Mouse (Mus musculus) MEL (cell line): ENCODE results near the gene Psd4. TPM values are rescaled to one million over a fixed set of nuclear protein-coding genes. Genes with fewer than 3 reads are reported as not detected.

ENCODE experiments used
- DNase-seq: peaks from one replicate; pipeline ENCODE4 v3.0.0; 2011; ENCODE audit warnings: low read depth, low spot score
- H3K27ac ChIP-seq: 2 replicates; pipeline ENCODE4 v1.5.1; 2012; ENCODE audit warnings: low read depth, mild to moderate bottlenecking, control low read depth, low read length, moderate library complexity; ENCODE audit not compliant: control insufficient read depth
- H3K27me3 ChIP-seq, 2 experiments: fragments of 150-350 bp in 1 of 2; sonication (generic) in 1 of 2; 2 replicates each; pipeline ENCODE4 v1.6.1; 2012; ENCODE audit warnings: low read length in 2 of 2, mild to moderate bottlenecking in 2 of 2, improper control_type of control experiment in 1 of 2, moderate library complexity in 1 of 2; ENCODE audit not compliant: insufficient read depth in 2 of 2, control insufficient read depth in 1 of 2
- H3K36me3 ChIP-seq, 2 experiments: 2 replicates each; pipeline ENCODE4 v1.6.1; 2012 to 2014; ENCODE audit warnings: low read length in 2 of 2, improper control_type of control experiment in 1 of 2, inconsistent platforms in 1 of 2, mild to moderate bottlenecking in 1 of 2; ENCODE audit not compliant: insufficient read depth in 2 of 2, control insufficient read depth in 1 of 2
- H3K4me1 ChIP-seq, 2 experiments: fragments of 150-350 bp in 1 of 2; sonication (generic) in 1 of 2; 2 replicates each; pipeline ENCODE4 v1.6.1; 2012; ENCODE audit warnings: low read length in 2 of 2, improper control_type of control experiment in 1 of 2, mild to moderate bottlenecking in 1 of 2; ENCODE audit not compliant: insufficient read depth in 2 of 2, control insufficient read depth in 1 of 2
- H3K4me3 ChIP-seq, 2 experiments: fragments of 150-350 bp in 1 of 2; sonication (generic) in 1 of 2; 2 replicates each; pipeline ENCODE4 v1.5.1; 2012; ENCODE audit warnings: low read depth in 2 of 2, low read length in 2 of 2, mild to moderate bottlenecking in 2 of 2, moderate library complexity in 2 of 2, control low read depth in 1 of 2, improper control_type of control experiment in 1 of 2; ENCODE audit not compliant: control insufficient read depth in 1 of 2, insufficient read depth in 1 of 2
- H3K79me2 ChIP-seq: 2 replicates; pipeline ENCODE4 v1.6.1; 2012; ENCODE audit warnings: mild to moderate bottlenecking, low read length, moderate library complexity; ENCODE audit not compliant: control insufficient read depth, poor library complexity, insufficient read depth
- H3K9ac ChIP-seq: 2 replicates; pipeline ENCODE4 v1.6.1; 2012; ENCODE audit warnings: low read depth, mild to moderate bottlenecking, control low read depth, low read length, moderate library complexity; ENCODE audit not compliant: control insufficient read depth, poor library complexity, severe bottlenecking
- H3K9me3 ChIP-seq: fragments of 150-350 bp; sonication (generic); replicated peaks from 2 replicates; pipeline ENCODE4 v1.6.1; 2012; ENCODE audit warnings: mild to moderate bottlenecking, low read length, improper control_type of control experiment, moderate library complexity; ENCODE audit not compliant: insufficient read depth
- CHD1 ChIP-seq: IDR thresholded peaks from 2 replicates; pipeline ENCODE4 v1.6.1; 2012; ENCODE audit warnings: low read depth, mild to moderate bottlenecking, inconsistent platforms, low read length, improper control_type of control experiment
- CHD2 ChIP-seq: IDR thresholded peaks from 2 replicates; pipeline ENCODE4 v1.6.1; 2011; ENCODE audit warnings: low read length, improper control_type of control experiment
- E2F4 ChIP-seq: IDR thresholded peaks from 2 replicates; pipeline ENCODE4 v1.6.1; 2011; ENCODE audit warnings: low read depth, low read length, improper control_type of control experiment, borderline replicate concordance
- EP300 ChIP-seq, 2 experiments: IDR thresholded peaks; 2 replicates each; pipeline ENCODE4 v1.6.1; 2011; ENCODE audit warnings: improper control_type of control experiment in 2 of 2, low read length in 2 of 2, low read depth in 1 of 2, mild to moderate bottlenecking in 1 of 2
- KAT2A ChIP-seq: conservative IDR thresholded peaks from 2 replicates; pipeline ENCODE4 v1.6.1; 2012; ENCODE audit warnings: low read depth, low read length, improper control_type of control experiment, inconsistent platforms
- MAX ChIP-seq: IDR thresholded peaks from 2 replicates; pipeline ENCODE4 v1.6.1; 2011; ENCODE audit warnings: low read length, improper control_type of control experiment
- MAZ ChIP-seq: IDR thresholded peaks from 2 replicates; pipeline ENCODE4 v1.6.1; 2012; ENCODE audit warnings: low read depth, mild to moderate bottlenecking, inconsistent platforms, low read length, improper control_type of control experiment
- MXI1 ChIP-seq: IDR thresholded peaks from 2 replicates; pipeline ENCODE4 v1.6.1; 2011; ENCODE audit warnings: mild to moderate bottlenecking, low read depth, low read length, improper control_type of control experiment
- MYB ChIP-seq: IDR thresholded peaks from 2 replicates; pipeline ENCODE4 v1.6.1; 2011; ENCODE audit warnings: mild to moderate bottlenecking, low read depth, low read length, improper control_type of control experiment
- MYC ChIP-seq: IDR thresholded peaks from 2 replicates; pipeline ENCODE4 v1.6.1; 2011; ENCODE audit warnings: low read depth, mild to moderate bottlenecking, low read length, improper control_type of control experiment, moderate library complexity
- POLR2A ChIP-seq, 2 experiments: IDR thresholded peaks; 2 replicates each; pipeline ENCODE4 v1.6.1; 2011 to 2012; ENCODE audit warnings: low read length in 2 of 2, mild to moderate bottlenecking in 2 of 2, control low read depth in 1 of 2, improper control_type of control experiment in 1 of 2, low read depth in 1 of 2, moderate library complexity in 1 of 2; ENCODE audit not compliant: control insufficient read depth in 1 of 2, insufficient read depth in 1 of 2, poor library complexity in 1 of 2
- RCOR1 ChIP-seq: IDR thresholded peaks from 2 replicates; pipeline ENCODE4 v1.6.1; 2012; ENCODE audit warnings: low read depth, mild to moderate bottlenecking, inconsistent platforms, low read length, improper control_type of control experiment
- SMC3 ChIP-seq: IDR thresholded peaks from 2 replicates; pipeline ENCODE4 v1.6.1; 2011; ENCODE audit warnings: low read depth, low read length, improper control_type of control experiment
- TCF12 ChIP-seq: IDR thresholded peaks from 2 replicates; pipeline ENCODE4 v1.6.1; 2014; ENCODE audit warnings: low read depth, mild to moderate bottlenecking, inconsistent platforms, low read length, improper control_type of control experiment, moderate library complexity
- ZC3H11A ChIP-seq: IDR thresholded peaks from 2 replicates; pipeline ENCODE4 v1.6.1; 2012; ENCODE audit warnings: low read depth, mild to moderate bottlenecking, inconsistent platforms, low read length, improper control_type of control experiment
- ZNF384 ChIP-seq: IDR thresholded peaks from 2 replicates; pipeline ENCODE4 v1.6.1; 2012; ENCODE audit warnings: low read depth, mild to moderate bottlenecking, inconsistent platforms, low read length, improper control_type of control experiment
- polyA plus RNA-seq, 2 experiments: library from polyadenylated mRNA; stranded (reverse) in 1 of 2; unstranded in 1 of 2; fragments of >175 nt in 1 of 2; fragments of >200 nt in 1 of 2; gene quantifications; 2 replicates each; pipeline versions ENCODE4 v1.2.1 to v1.2.4; 2012; ENCODE audit warnings: low replicate concordance in 2 of 2, low read depth in 1 of 2; ENCODE audit not compliant: insufficient read length in 2 of 2, insufficient read depth in 1 of 2, missing spikeins in 1 of 2
- total RNA-seq: library from RNA; depleted of rRNA; stranded (reverse); fragments of 300-350 nt; gene quantifications from 2 replicates; pipeline ENCODE4 v1.2.3, GENCODE M21; 2012

Gene Psd4
- total and polyA plus RNA-seq, 3 experiments = 0.11 TPM; not detected in 2

GRCm38 (mm10) chr2:24455057-24455855, 87.9 kb downstream of the Psd4 start (continued):
- TF ChIP-seq CHD2 (no peak), MAX (no peak), EP300 (IDR thresholded peaks at IDR 0.05; ENCODE audit: low read depth in 1 of 2, low read length in 2 of 2) (no peak)

GRCm38 (mm10) chr2:24456841-24457240, 89.5 kb downstream of the Psd4 start:
- DNase-seq = no peak
- Histone ChIP-seq H3K4me1 (no peaks in the 10 kb centered on the region), H3K9ac (no peak overlapping the region), H3K4me3 (no peak overlapping the region), H3K36me3 (no peaks in the 10 kb centered on the region), H3K27ac (no peak overlapping the region), H3K27me3 (no peaks in the 10 kb centered on the region), H3K9me3 (no peaks in the 10 kb centered on the region)
- no peak for TF ChIP-seq EP300 (IDR thresholded peaks at IDR 0.05; ENCODE audit: low read depth in 1 of 2, low read length in 2 of 2)
- TF ChIP-seq TCF12 = no peak
- TF ChIP-seq E2F4 = no peak
- TF ChIP-seq MAZ = no peak
- no peak for TF ChIP-seq ZNF384
- TF ChIP-seq, all 39 proteins: peak for 0
- H3K79me2 ChIP-seq = no peaks in the 10 kb centered on the region

- Histone ChIP-seq H3K4me1 (no peaks in the 10 kb centered on the region), H3K4me3 (no peak overlapping the region), H3K9me3 (no peaks in the 10 kb centered on the region), H3K9ac (no peak overlapping the region), H3K27me3 (no peaks in the 10 kb centered on the region), H3K27ac (no peak overlapping the region), H3K79me2 (no peaks in the 10 kb centered on the region), H3K36me3 (no peaks in the 10 kb centered on the region)
- DNase-seq = no peak
- no peak for TF ChIP-seq MYB
- TF ChIP-seq TCF12 = no peak
- TF ChIP-seq KAT2A = no peak
- no peak for TF ChIP-seq MYC
- no peak for TF ChIP-seq RCOR1
- TF ChIP-seq SMC3 = no peak
- TF ChIP-seq CHD2 = no peak
- TF ChIP-seq MXI1 = no peak
- TF ChIP-seq ZC3H11A = no peak
- TF ChIP-seq MAZ = no peak
- no peak for TF ChIP-seq CHD1
- no peak for TF ChIP-seq POLR2A (IDR thresholded peaks at IDR 0.05; ENCODE audit: control insufficient read depth in 1 of 2, insufficient read depth in 1 of 2, low read depth in 1 of 2, low read length in 2 of 2, poor library complexity in 1 of 2)
Measured at GRCm38 (mm10) chr2:24460112-24460807, 92.9 kb downstream of the Psd4 start.
